Mouse (Mus musculus) frontal cortex, postnatal 14 days (tissue): ENCODE measurements at regions not wholly inside any gene's neighbourhood (a gene's known extent, or its start where the extent isn't known, plus 50 kb on each side); places are given as distances from the start of the nearest gene placed in this dataset.

Source experiments
- DNase-seq, 2 experiments: peaks; one replicate each; pipeline ENCODE4 v3.0.0; 2022; ENCODE audit warnings: low spot score in 2 of 2

DNA sequence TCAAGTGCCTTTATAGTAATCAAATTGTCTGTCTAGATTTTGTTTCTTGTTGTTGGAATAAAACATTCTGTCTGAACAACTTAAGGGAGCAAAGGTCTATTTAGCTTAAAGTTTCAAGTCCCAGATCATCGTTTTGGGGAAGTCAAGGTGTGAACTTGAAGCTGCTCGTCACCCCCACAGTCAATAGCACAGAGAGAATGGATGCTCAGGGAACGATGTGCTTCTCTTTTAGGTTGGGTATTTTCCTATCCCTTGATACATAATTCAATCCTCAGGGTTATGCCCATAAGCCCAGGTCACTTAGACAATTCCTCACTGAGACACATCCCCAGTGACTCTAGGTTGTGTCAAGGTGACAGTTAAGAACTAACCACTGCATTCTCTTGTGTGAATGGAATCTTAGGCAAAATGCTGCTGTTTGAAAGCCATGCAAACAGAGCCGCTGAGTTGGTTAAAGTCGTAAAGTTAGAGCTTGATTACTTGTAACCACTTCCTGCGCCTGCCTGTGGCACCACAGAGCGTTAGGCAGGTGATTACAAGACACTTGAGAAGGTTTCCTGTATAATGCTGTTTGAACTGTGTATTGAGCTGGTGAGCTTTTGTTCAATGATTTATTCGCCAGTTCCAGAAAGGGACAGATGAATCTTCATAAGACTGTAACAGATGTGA, 170.2 kb downstream of the Btg1 start:
- no peak for DNase-seq

GRCm38 (mm10) chr10:96787572-96787946, 170.8 kb downstream of the Btg1 start:
- DNase-seq = no peak

DNA sequence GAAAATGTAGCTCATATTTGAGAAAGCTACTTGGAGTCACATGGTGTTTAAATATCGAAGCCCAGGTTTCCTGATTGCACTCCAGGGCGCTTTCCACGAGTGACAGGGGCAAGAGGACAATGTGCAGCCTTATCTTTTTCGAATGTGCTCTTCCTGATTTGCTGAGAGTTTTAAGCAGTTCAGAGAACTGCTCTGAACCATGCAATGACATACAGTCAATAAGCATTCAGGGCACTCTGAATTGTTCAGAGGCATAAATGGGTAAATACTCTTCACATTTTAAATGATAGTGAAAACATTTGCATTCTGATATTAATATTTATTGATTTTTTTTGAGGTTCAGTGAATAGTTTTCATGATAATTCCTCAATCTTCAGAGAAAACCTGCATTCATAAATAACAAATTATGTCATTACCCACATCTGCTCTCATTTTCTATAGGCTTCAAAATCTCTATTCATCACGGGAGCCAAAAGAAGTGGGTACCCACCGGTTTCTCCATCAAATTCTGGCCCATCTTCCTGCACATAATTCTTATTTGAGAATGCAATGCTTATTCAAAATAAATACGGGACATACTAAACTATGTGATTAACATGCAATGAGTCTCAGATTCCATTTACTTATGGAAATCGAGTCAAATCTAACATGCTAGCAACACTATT, 171.7 kb downstream of the Btg1 start:
- no peak for DNase-seq

GRCm38 (mm10) chr10:96797116-96797515, 180.3 kb downstream of the Btg1 start:
- no peak for DNase-seq

- DNase-seq = no peak
Measured at GRCm38 (mm10) chr10:96800801-96801200, 184.0 kb downstream of the Btg1 start.

DNA sequence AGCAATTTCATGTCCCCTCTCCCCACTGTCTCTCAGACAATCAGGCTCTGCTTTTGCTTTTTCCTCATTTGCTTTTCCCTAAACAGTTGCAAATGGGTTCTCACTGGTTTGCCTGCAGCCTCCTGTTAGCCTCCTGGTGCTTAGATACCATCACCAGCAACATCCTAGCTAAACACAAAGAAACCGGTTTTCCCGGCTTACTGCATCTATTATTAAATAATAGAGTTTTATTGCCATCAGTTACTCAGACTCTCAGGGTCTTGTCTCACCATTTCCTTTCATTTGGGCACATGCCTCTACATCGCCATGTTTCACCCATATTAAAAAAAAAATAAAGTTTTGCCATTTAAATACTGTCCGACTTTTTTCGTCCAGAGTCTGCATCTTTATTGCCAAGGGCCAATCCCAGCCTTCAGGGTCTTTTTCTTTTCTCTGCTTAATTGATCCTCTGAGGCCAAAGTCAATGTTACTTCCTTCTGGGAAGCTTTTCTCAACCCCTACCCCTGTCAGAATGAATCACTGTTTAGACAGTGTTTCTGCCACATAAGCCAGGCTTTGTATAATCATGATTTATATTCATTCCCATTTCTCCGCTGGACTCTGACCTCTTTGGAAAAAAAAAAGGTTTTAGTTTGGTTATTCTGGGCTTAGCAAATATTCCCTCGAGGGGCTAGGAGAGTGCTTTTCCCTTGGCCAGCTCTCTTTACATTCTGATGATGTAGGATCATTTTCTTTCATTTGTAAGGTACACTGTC, 187.4 kb downstream of the Btg1 start:
- DNase-seq = no peak

- DNase-seq = no peak
Measured at GRCm38 (mm10) chr10:96806579-96806978, 189.8 kb downstream of the Btg1 start.

DNA sequence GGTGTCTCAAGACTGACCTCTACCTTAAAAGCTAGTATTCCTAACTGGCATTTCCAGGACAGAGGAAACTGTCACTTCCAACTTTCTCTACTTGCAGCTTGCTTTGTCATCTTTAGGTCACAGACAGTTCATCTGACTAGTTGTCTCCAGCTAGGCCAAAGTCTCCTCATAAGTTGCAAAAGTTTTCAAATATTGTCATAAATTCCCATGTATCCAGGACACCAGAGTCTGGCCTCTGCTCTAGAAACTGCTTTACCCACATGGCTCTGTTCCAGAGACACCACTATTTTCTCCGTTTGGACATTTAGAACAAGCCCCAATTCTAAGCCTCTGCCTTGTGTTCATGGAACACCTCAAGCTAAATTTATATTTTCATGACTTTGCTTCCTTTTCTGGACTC, 205.0 kb downstream of the Btg1 start:
- DNase-seq = no peak

- no peak for DNase-seq
Measured at GRCm38 (mm10) chr10:96822344-96823335, 205.8 kb downstream of the Btg1 start.

DNA sequence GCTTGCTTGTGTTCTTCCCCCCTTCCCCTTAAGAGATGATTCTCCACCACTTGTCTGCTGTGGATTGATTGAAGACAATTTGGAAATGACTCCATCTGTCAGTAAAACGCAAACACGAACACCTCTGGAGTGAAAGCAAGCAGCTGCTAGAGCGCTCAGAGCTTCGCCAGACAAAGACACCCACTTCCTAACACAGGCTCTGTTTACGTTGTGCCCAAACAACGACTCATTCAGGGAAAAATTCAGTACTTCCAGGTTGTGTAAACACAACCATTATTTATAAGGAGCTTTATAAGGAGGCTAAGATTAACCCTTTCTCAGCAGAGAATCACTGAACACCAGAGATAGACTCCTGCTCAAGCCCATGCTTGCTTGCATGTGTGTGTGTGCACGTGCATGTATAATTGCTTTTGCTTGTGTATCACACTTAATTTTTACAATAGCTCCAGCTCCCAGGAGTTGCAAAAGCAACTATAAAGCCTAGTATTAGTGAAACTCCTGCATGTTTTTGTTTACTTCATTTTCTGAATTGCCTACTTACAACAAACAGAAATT, 209.5 kb downstream of the Btg1 start:
- DNase-seq = no peak

- DNase-seq = no peak
Measured at GRCm38 (mm10) chr10:96827971-96828370, 211.2 kb downstream of the Btg1 start.

DNA sequence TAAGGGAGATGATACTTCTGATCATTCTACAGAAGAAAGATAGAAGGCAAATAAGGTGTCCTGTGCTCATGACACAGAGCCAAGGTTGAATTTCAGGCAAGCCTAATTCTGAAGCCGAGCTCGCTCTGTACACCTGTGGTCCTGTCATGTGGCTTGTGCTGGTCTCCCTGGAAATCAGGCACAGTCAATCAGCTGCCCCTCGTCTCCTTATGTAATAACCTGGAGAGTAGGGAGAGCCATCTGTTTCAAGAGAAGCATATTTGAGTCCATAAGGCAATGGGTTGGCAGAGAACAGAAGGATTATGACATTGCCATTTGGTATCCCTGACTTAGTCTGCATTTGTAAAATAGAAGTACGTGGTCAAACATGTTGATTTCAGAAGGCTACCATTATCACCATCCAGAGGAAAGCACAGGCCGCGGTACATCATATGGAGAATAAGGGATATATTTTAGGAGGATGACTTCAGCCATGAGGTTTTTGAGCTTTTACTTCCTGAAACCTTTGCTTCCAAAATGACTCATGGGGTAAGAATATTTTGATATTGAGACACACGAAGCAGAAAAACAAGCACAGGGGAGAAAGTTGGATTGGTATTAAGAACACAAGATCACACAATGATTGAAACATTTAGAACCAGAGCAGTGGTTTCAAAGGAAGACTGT, 211.9 kb downstream of the Btg1 start:
- no peak for DNase-seq

- DNase-seq = no peak
Measured at GRCm38 (mm10) chr10:96831071-96831470, 214.3 kb downstream of the Btg1 start.

DNA sequence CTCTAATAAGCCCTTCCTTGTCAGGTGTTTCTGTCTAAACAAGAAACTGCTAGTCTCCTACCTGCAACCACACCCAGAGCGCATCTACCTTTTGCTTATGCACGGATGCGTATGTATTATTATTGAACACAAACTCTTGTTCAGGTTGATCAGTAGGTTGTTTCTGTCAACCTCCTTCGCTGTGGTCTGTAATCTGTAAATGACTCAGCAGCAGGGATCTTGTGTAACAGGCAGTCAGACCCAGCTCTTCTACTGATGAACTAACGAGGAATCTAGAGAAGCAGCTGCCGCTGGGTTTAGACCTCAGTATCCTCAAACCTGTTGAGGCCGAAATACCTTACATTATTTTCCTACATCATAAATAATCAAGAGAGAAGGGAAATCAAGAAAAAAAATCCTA, 220.4 kb downstream of the Btg1 start:
- no peak for DNase-seq

DNA sequence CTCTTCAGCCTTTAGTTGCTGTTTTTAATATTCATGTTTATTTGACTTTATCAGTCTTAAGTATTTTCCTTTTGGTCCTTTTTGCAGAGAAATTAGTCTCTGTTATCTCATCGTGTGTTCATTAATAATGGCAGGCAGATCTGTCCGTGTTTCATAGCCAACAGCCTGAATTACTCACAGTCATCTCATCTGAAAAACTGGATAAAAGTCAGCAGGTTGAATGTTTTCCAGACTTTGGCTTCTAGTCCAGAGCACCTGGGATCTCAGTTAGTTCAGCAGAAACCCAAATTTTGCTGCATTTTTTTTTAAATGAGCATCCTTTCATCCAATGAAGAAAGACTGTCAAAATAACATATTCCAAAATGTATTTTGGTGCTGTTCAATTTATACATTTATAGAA, 224.3 kb downstream of the Btg1 start:
- no peak for DNase-seq

- no peak for DNase-seq
Measured at GRCm38 (mm10) chr10:96841956-96842355, 225.2 kb downstream of the Btg1 start.

DNA sequence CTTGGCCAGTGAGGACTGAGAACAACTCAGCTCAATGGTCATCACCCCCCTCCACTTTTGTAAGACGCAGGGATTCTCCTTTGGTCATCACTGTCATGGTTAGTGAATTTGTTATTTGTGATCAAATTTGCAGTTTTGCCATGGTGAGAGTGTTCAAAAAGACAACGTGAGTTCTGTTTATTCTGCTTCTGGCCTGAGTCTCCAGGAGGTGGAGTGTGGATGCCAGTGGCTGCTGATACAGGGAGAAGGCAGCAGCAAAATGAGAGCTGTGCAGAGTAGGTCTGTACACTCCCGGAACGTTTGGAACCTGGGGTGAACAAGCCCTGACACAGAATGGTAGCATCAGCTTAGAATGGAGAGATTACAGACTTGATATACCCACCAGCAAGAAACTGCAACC, 229.1 kb downstream of the Btg1 start:
- DNase-seq = no peak

- DNase-seq = no peak
Measured at GRCm38 (mm10) chr10:96847028-96847427, 230.2 kb downstream of the Btg1 start.

DNA sequence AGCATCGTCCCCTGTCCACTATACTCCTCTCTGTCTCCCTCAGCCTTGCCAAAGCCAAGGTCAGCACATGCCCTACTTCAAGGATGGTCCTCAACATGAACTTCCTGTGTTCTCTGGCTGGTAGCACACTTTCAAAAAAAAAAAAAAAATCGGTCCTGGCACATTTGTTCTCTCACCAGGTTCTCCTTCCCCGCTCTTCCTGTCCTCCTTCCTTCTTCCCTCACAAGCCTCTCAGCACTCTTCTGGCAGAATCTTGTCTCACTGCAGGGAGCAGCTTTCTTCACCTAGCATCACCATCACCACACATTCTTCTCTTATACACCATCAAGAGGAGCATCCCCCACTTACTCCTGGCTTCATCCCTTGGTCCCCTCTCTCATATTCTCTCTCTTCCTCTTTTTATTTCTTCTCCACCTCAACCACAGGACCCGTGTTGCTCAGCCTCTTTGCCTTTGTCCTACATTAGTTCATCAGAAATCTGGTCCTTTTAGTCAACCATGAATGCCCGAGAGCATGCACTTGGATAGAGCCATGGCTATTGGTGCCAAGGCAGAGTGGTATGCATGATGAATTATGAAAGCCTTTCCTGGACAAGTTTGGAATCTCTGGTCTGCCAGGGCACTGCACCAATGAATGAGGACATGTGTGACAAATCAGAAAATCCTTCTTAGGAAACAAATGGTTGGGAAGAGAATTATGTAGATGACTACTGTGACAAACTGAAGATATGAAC, 230.8 kb downstream of the Btg1 start:
- no peak for DNase-seq

GRCm38 (mm10) chr10:96848496-96848895, 231.7 kb downstream of the Btg1 start:
- no peak for DNase-seq
